Mouse (Mus musculus): Measurements from ENCODE around the gene Nap1l5. TPM values are rescaled to one million over a fixed set of nuclear protein-coding genes. Genes with fewer than 3 reads are reported as not detected.

The Nap1l5 gene
- polyA plus RNA-seq, 1 experiment from 2014 or later, result 111 TPM

- WGBS, result 20% methylated on average over 6 of the region's 6 CpGs
- peak overlapping the region; percentile 36 for H3K4me2 ChIP-seq (ENCODE audit: low read length)
- H3K36me3 ChIP-seq (ENCODE audit: control insufficient read depth, insufficient read depth), result no peaks in the 10 kb centered on the region
- H3K9ac ChIP-seq (replicated peaks; ENCODE audit: low read depth, low read length), result no peak overlapping the region
- peak; percentile 93 for ATAC-seq
- no peaks in the 10 kb centered on the region for H3K27me3 ChIP-seq (replicated peaks; ENCODE audit: control insufficient read depth, insufficient read depth, low read length)
- H3K4me1 ChIP-seq (replicated peaks; ENCODE audit: control insufficient read depth, insufficient read depth, low read length), result peaks cover 33% of the 10 kb centered on the region
- no peaks in the 10 kb centered on the region for H3K9me3 ChIP-seq (ENCODE audit: control insufficient read depth, low read length)
- peak overlapping the region; percentile 83 for H3K27ac ChIP-seq (ENCODE audit: low read length)
- no peak overlapping the region for H3K4me3 ChIP-seq (replicated peaks; ENCODE audit: low read length)
Measured at GRCm38 (mm10) chr6:58933189-58933913, 26.5 kb upstream of the Nap1l5 start.

- Histone ChIP-seq H3K9me3 (ENCODE audit: control insufficient read depth, low read length) (no peaks in the 10 kb centered on the region), H3K27ac (ENCODE audit: low read length) (peak overlapping the region; percentile 83), H3K27me3 (replicated peaks; ENCODE audit: control insufficient read depth, insufficient read depth, low read length) (no peaks in the 10 kb centered on the region), H3K36me3 (ENCODE audit: control insufficient read depth, insufficient read depth) (no peaks in the 10 kb centered on the region), H3K4me3 (replicated peaks; ENCODE audit: low read length) (no peak overlapping the region), H3K4me2 (ENCODE audit: low read length) (peak overlapping the region; percentile 36), H3K9ac (replicated peaks; ENCODE audit: low read depth, low read length) (no peak overlapping the region), H3K4me1 (replicated peaks; ENCODE audit: control insufficient read depth, insufficient read depth, low read length) (peaks cover 33% of the 10 kb centered on the region)
- ATAC-seq, result peak; percentile 41
- WGBS, result 34% methylated on average over 12 of the region's 12 CpGs
Measured at GRCm38 (mm10) chr6:58932515-58933188, 25.8 kb upstream of the Nap1l5 start.

GRCm38 (mm10) chr6:58931149-58931548, 24.3 kb upstream of the Nap1l5 start:
- Histone ChIP-seq H3K4me1 (replicated peaks; ENCODE audit: control insufficient read depth, insufficient read depth, low read length) (peaks cover 33% of the 10 kb centered on the region), H3K9me3 (ENCODE audit: control insufficient read depth, low read length) (no peaks in the 10 kb centered on the region), H3K4me3 (replicated peaks; ENCODE audit: low read length) (no peak overlapping the region), H3K36me3 (ENCODE audit: control insufficient read depth, insufficient read depth) (no peaks in the 10 kb centered on the region), H3K27me3 (replicated peaks; ENCODE audit: control insufficient read depth, insufficient read depth, low read length) (no peaks in the 10 kb centered on the region), H3K4me2 (ENCODE audit: low read length) (no peak overlapping the region), H3K27ac (ENCODE audit: low read length) (no peak overlapping the region), H3K9ac (replicated peaks; ENCODE audit: low read depth, low read length) (no peak overlapping the region)
- 42% methylated on average over 4 of the region's 4 CpGs for WGBS
- no peak for ATAC-seq

GRCm38 (mm10) chr6:58929911-58930431, 23.1 kb upstream of the Nap1l5 start:
- ATAC-seq, result peak; percentile 57
- H3K4me1 ChIP-seq (replicated peaks; ENCODE audit: control insufficient read depth, insufficient read depth, low read length), result peaks cover 33% of the 10 kb centered on the region
- H3K4me3 ChIP-seq (replicated peaks; ENCODE audit: low read length), result no peak overlapping the region
- WGBS, result 77% methylated on average over 9 of the region's 9 CpGs
- H3K9ac ChIP-seq (replicated peaks; ENCODE audit: low read depth, low read length), result no peak overlapping the region
- H3K36me3 ChIP-seq (ENCODE audit: control insufficient read depth, insufficient read depth), result no peaks in the 10 kb centered on the region
- no peaks in the 10 kb centered on the region for H3K9me3 ChIP-seq (ENCODE audit: control insufficient read depth, low read length)
- H3K27ac ChIP-seq (ENCODE audit: low read length), result 0 out of 2 replicates have a peak overlapping the region, but pooled peaks have one; percentile 36
- no peak overlapping the region for H3K4me2 ChIP-seq (ENCODE audit: low read length)
- H3K27me3 ChIP-seq (replicated peaks; ENCODE audit: control insufficient read depth, insufficient read depth, low read length), result no peaks in the 10 kb centered on the region

- Histone ChIP-seq H3K27me3 (replicated peaks; ENCODE audit: control insufficient read depth, insufficient read depth, low read length) (no peaks in the 10 kb centered on the region), H3K4me3 (replicated peaks; ENCODE audit: low read length) (no peak overlapping the region), H3K36me3 (ENCODE audit: control insufficient read depth, insufficient read depth) (no peaks in the 10 kb centered on the region), H3K4me2 (ENCODE audit: low read length) (no peak overlapping the region), H3K9ac (replicated peaks; ENCODE audit: low read depth, low read length) (no peak overlapping the region), H3K4me1 (replicated peaks; ENCODE audit: control insufficient read depth, insufficient read depth, low read length) (peaks cover 18% of the 10 kb centered on the region), H3K27ac (ENCODE audit: low read length) (no peak overlapping the region), H3K9me3 (ENCODE audit: control insufficient read depth, low read length) (no peaks in the 10 kb centered on the region)
- no peak for ATAC-seq
- 52% methylated on average over 2 of the region's 2 CpGs for WGBS
Measured at GRCm38 (mm10) chr6:58927881-58928280, 21.0 kb upstream of the Nap1l5 start.

- Histone ChIP-seq H3K36me3 (ENCODE audit: control insufficient read depth, insufficient read depth) (peaks cover 4% of the 10 kb centered on the region), H3K27me3 (replicated peaks; ENCODE audit: control insufficient read depth, insufficient read depth, low read length) (no peaks in the 10 kb centered on the region), H3K9me3 (ENCODE audit: control insufficient read depth, low read length) (no peaks in the 10 kb centered on the region), H3K4me3 (replicated peaks; ENCODE audit: low read length) (no peak overlapping the region), H3K4me2 (ENCODE audit: low read length) (no peak overlapping the region), H3K4me1 (replicated peaks; ENCODE audit: control insufficient read depth, insufficient read depth, low read length) (no peaks in the 10 kb centered on the region), H3K9ac (replicated peaks; ENCODE audit: low read depth, low read length) (no peak overlapping the region), H3K27ac (ENCODE audit: low read length) (no peak overlapping the region)
- WGBS, result 87% methylated on average over 5 of the region's 5 CpGs
- no peak for ATAC-seq
Measured at GRCm38 (mm10) chr6:58922511-58922910, 15.6 kb upstream of the Nap1l5 start.

- no peaks in the 10 kb centered on the region for H3K4me1 ChIP-seq (replicated peaks; ENCODE audit: control insufficient read depth, insufficient read depth, low read length)
- H3K27me3 ChIP-seq (replicated peaks; ENCODE audit: control insufficient read depth, insufficient read depth, low read length), result no peaks in the 10 kb centered on the region
- H3K9ac ChIP-seq (replicated peaks; ENCODE audit: low read depth, low read length), result no peak overlapping the region
- H3K9me3 ChIP-seq (ENCODE audit: control insufficient read depth, low read length), result no peaks in the 10 kb centered on the region
- no peak overlapping the region for H3K4me3 ChIP-seq (replicated peaks; ENCODE audit: low read length)
- no peak overlapping the region for H3K27ac ChIP-seq (ENCODE audit: low read length)
- 44% methylated on average over 3 of the region's 3 CpGs for WGBS
- H3K36me3 ChIP-seq (ENCODE audit: control insufficient read depth, insufficient read depth), result peaks cover 9% of the 10 kb centered on the region
- no peak overlapping the region for H3K4me2 ChIP-seq (ENCODE audit: low read length)
- ATAC-seq, result no peak
Measured at GRCm38 (mm10) chr6:58921623-58922022, 14.7 kb upstream of the Nap1l5 start.

- WGBS, result 73% methylated on average over 6 of the region's 6 CpGs
Measured at GRCm38 (mm10) chr6:58920735-58921134, 13.9 kb upstream of the Nap1l5 start.

GRCm38 (mm10) chr6:58916498-58916897, 9.6 kb upstream of the Nap1l5 start:
- no peak overlapping the region for H3K9ac ChIP-seq (replicated peaks; ENCODE audit: low read depth, low read length)
- 90% methylated on average over 5 of the region's 5 CpGs for WGBS
- H3K9me3 ChIP-seq (ENCODE audit: control insufficient read depth, low read length), result no peaks in the 10 kb centered on the region
- no peak overlapping the region for H3K27ac ChIP-seq (ENCODE audit: low read length)
- H3K4me3 ChIP-seq (replicated peaks; ENCODE audit: low read length), result no peak overlapping the region
- H3K4me2 ChIP-seq (ENCODE audit: low read length), result no peak overlapping the region
- H3K27me3 ChIP-seq (replicated peaks; ENCODE audit: control insufficient read depth, insufficient read depth, low read length), result no peaks in the 10 kb centered on the region
- ATAC-seq, result no peak
- no peaks in the 10 kb centered on the region for H3K4me1 ChIP-seq (replicated peaks; ENCODE audit: control insufficient read depth, insufficient read depth, low read length)
- peaks cover 9% of the 10 kb centered on the region for H3K36me3 ChIP-seq (ENCODE audit: control insufficient read depth, insufficient read depth)

More at GRCm38 (mm10) chr6:58920735-58921134, 13.9 kb upstream of the Nap1l5 start:
- no peak overlapping the region for H3K4me2 ChIP-seq (ENCODE audit: low read length)
- no peak overlapping the region for H3K27ac ChIP-seq (ENCODE audit: low read length)
- no peak for ATAC-seq
- H3K27me3 ChIP-seq (replicated peaks; ENCODE audit: control insufficient read depth, insufficient read depth, low read length), result no peaks in the 10 kb centered on the region
- H3K9me3 ChIP-seq (ENCODE audit: control insufficient read depth, low read length), result no peaks in the 10 kb centered on the region
- H3K4me1 ChIP-seq (replicated peaks; ENCODE audit: control insufficient read depth, insufficient read depth, low read length), result no peaks in the 10 kb centered on the region
- H3K36me3 ChIP-seq (ENCODE audit: control insufficient read depth, insufficient read depth), result peaks cover 9% of the 10 kb centered on the region
- H3K9ac ChIP-seq (replicated peaks; ENCODE audit: low read depth, low read length), result no peak overlapping the region
- no peak overlapping the region for H3K4me3 ChIP-seq (replicated peaks; ENCODE audit: low read length)

Measured in forebrain, embryonic 16.5 days (tissue).